Mouse (Mus musculus) intestine, postnatal 0 days (tissue): ENCODE results near the gene Wscd1. TPM values are rescaled to one million over a fixed set of nuclear protein-coding genes. Genes with fewer than 3 reads are reported as not detected.

Experiments
- ATAC-seq: fragments of 200-750 bp; cut with Nextera tagmentation; 2 replicates; pipeline ENCODE4 v1.8.0; 2017; ENCODE audit warnings: mild to moderate bottlenecking, moderate TSS enrichment, moderate library complexity
- H3K27ac ChIP-seq: fragments of 300-500 bp; sonication (generic); 2 replicates; pipeline ENCODE4 v1.5.1; 2014; ENCODE audit warnings: mild to moderate bottlenecking, low read depth, low read length, moderate library complexity
- H3K27me3 ChIP-seq: fragments of 300-500 bp; sonication (generic); replicated peaks from 2 replicates; pipeline ENCODE4 v1.6.1; 2014; ENCODE audit warnings: low read length, mixed read lengths; ENCODE audit not compliant: control insufficient read depth, insufficient read depth
- H3K36me3 ChIP-seq: fragments of 300-500 bp; sonication (generic); 2 replicates; pipeline ENCODE4 v1.6.1; 2014; ENCODE audit warnings: mild to moderate bottlenecking, moderate library complexity; ENCODE audit not compliant: control insufficient read depth, insufficient read depth
- H3K4me1 ChIP-seq: fragments of 300-500 bp; sonication (generic); replicated peaks from 2 replicates; pipeline ENCODE4 v1.6.1; 2014; ENCODE audit warnings: antibody characterized with exemption, low read length, mixed read lengths; ENCODE audit not compliant: control insufficient read depth, insufficient read depth
- H3K4me2 ChIP-seq: fragments of 300-500 bp; sonication (generic); replicated peaks from 2 replicates; pipeline ENCODE4 v1.6.1; 2014; ENCODE audit warnings: low read depth, mild to moderate bottlenecking, moderate library complexity
- H3K4me3 ChIP-seq: fragments of 300-500 bp; sonication (generic); 2 replicates; pipeline ENCODE4 v1.5.1; 2014; ENCODE audit warnings: low read depth, low read length
- H3K9ac ChIP-seq: fragments of 300-500 bp; sonication (generic); 2 replicates; pipeline ENCODE4 v1.6.1; 2014; ENCODE audit warnings: mild to moderate bottlenecking, low read depth, low read length
- H3K9me3 ChIP-seq: fragments of 300-500 bp; sonication (generic); 2 replicates; pipeline ENCODE4 v1.6.1; 2016; ENCODE audit warnings: mixed run types; ENCODE audit not compliant: control insufficient read depth
- CTCF ChIP-seq: sonication (generic); IDR thresholded peaks from 2 replicates; pipeline ENCODE4 v1.5.1; 2016; ENCODE audit warnings: low read depth, mild to moderate bottlenecking, control low read depth, antibody characterized with exemption, moderate library complexity
- WGBS: fragments of 180-500 bp; shearing (Covaris S2); extraction: QIAGEN DNeasy Blood & Tissue Kit; methylation state at CpG from one replicate; pipeline ENCODE4 v1.1.7; 2014; 5-methylcytosine and 5-hydroxymethylcytosine counted together
- polyA plus RNA-seq: library from polyadenylated mRNA; unstranded; fragments of >200 nt; fragmentation: Nextera tagmentation; extraction: Ambion mirVana; gene quantifications from 2 replicates; pipeline ENCODE4 v1.2.1, GENCODE M21; 2015

Wscd1 gene
- polyA plus RNA-seq, 1 experiment from 2014 or later: 1.6 TPM

DNA sequence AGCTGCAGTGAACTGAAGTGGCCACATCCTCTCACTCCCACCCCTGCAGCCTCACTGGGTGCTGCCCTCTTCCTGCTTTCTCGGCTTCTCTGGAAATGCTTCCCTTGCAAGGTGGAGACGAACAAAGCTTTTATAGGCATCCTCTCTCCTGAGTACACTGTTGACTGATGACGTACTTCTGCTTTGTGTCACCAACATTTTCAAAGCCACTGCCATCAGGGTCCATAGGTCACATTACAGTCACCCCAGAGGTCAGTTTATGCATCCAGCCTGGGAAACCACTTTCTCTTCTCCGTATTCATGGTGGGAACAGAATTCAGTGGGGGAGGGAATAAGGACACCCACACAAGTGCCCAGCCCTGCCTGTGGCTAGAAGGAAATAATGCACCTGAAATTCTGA is 23.1 kb downstream of the Wscd1 start:
- H3K9ac ChIP-seq: no peak overlapping the region
- no peak overlapping the region for H3K27ac ChIP-seq
- no peak overlapping the region for H3K4me3 ChIP-seq
- H3K36me3 ChIP-seq: no peaks in the 10 kb centered on the region
- 10% methylated on average over 4 of the region's 4 CpGs for WGBS
- H3K4me2 ChIP-seq: no peak overlapping the region
- H3K27me3 ChIP-seq: no peaks in the 10 kb centered on the region
- no peak for TF ChIP-seq CTCF
- H3K4me1 ChIP-seq: no peaks in the 10 kb centered on the region
- no peaks in the 10 kb centered on the region for H3K9me3 ChIP-seq
- no peak for ATAC-seq

DNA sequence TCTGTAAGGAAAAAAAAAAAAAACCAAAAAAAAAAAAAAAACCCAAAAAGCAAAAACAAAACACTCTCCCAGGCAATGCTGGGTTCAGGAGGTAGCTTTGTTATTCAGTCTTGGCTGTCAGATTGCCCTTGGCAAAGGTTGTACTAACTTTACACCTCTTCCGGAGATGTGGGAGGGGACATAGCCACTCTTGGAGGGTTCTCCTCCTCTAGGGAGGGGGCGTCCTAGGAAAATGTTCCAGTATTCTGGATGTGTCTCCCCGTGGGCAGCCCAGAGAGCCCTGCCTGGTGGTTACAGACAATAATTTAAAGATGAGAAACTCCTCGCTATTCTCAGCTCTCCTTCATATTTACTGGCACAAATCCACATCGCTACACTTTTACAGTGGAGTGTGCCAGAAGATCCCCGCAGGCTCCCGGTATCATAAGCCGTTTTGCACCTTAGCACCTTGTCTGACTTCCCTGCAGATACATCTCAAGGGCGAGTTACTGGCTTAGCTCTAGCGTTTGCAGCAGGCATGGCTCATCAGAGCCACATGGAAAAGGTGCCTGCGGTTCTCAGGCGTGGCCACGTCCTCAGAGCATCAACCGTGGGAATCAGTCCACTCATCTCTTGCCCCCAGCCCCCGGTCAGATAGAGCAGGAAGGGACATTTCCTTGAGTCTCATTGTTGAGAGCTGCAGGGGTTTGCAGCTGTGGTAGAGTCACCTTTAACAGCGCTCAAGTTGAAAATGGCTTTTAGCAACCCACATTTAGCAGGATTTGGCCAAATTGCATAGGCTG is 24.5 kb downstream of the Wscd1 start:
- no peak for ATAC-seq
- no peaks in the 10 kb centered on the region for H3K36me3 ChIP-seq
- no peak overlapping the region for H3K9ac ChIP-seq
- H3K4me3 ChIP-seq: no peak overlapping the region
- H3K27me3 ChIP-seq: no peaks in the 10 kb centered on the region
- H3K4me2 ChIP-seq: no peak overlapping the region
- no peak overlapping the region; the same call in 1 of the 2 replicates for H3K27ac ChIP-seq
- TF ChIP-seq CTCF: no peak
- no peaks in the 10 kb centered on the region for H3K9me3 ChIP-seq
- 30% methylated on average over 16 of the region's 16 CpGs for WGBS
- H3K4me1 ChIP-seq: no peaks in the 10 kb centered on the region

DNA sequence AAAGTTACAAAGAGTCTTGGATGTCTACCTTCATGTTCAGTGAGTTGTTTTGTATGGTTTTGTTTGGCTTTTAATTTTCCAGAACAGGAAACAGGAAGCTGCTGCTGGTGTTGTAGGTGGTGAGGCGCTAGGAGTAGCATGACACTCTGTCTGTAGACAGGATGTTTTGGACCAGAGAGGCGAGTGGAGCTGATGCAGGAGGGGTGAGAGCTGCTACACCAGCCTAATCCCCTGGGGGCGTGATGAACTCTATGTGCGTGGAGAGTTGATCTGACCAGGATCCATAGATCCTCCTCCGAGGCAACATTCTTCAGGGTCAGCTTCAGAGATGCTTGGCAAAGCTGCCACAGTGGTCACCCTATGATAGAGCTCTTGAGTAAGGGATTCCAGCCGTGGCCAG is 25.3 kb downstream of the Wscd1 start:
- ATAC-seq: no peak
- H3K9ac ChIP-seq: no peak overlapping the region
- H3K27ac ChIP-seq: no peak overlapping the region
- no peaks in the 10 kb centered on the region for H3K9me3 ChIP-seq
- H3K4me2 ChIP-seq: no peak overlapping the region
- no peak for TF ChIP-seq CTCF
- H3K36me3 ChIP-seq: no peaks in the 10 kb centered on the region
- WGBS: 64% methylated on average over 6 of the region's 6 CpGs
- no peak overlapping the region for H3K4me3 ChIP-seq
- no peaks in the 10 kb centered on the region for H3K4me1 ChIP-seq
- no peaks in the 10 kb centered on the region for H3K27me3 ChIP-seq

DNA sequence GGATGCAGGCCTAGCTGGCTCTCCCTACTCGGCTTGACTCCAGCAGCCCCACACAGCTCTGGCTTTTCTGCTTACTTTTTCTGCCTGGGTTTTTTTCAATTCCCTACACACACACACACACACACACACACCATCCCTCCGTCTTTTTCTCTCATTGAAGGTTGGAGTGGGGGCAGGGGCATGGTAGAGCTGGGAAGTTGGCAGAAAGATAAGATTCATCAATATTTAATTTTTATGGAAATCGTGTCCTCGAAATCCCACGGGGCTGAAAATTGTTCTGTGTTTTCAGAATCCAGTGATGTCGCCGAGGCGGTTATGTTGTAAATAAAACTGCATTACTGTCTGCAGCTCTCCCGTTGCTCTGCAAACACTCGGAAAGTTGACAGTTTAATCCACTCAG is 29.9 kb downstream of the Wscd1 start:
- ATAC-seq: no peak
- H3K9me3 ChIP-seq: no peaks in the 10 kb centered on the region
- H3K9ac ChIP-seq: no peak overlapping the region
- no peaks in the 10 kb centered on the region for H3K27me3 ChIP-seq
- H3K27ac ChIP-seq: no peak overlapping the region
- no peaks in the 10 kb centered on the region for H3K4me1 ChIP-seq
- no peak overlapping the region for H3K4me3 ChIP-seq
- WGBS: 59% methylated on average over 10 of the region's 10 CpGs
- TF ChIP-seq CTCF: no peak
- H3K4me2 ChIP-seq: no peak overlapping the region
- no peaks in the 10 kb centered on the region for H3K36me3 ChIP-seq

DNA sequence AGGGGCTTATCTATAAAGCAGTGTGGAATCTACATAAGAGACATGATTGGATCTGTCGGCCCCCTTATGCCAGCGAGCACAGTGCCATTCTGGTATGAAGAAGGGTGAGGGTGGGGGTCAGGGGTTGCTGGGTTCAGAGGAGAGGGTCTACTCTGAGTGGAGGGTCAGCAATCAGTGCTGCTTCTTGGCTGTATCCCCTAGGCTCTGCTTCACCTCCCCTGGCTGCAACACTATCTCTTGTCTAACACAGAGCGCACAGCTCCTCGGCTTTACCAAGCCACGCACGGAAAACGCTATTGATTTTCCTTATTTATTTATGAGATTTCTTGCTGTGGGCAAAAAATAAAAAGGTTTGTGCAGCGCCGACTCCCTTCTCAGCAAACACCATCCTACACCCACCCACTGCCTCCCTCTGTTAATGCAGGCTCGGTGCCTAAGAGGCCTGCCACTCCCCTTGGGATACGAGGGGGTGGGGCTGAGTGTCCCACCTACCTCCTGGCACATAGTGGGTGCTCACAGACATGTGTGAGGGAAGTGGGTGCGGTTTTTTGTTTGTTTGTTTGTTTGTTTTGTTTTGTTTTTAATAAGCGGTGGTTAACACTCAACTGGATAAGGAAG is 32.1 kb downstream of the Wscd1 start:
- no peak for TF ChIP-seq CTCF
- 66% methylated on average over 13 of the region's 13 CpGs for WGBS
- Histone ChIP-seq H3K4me2 (no peak overlapping the region), H3K4me1 (no peaks in the 10 kb centered on the region), H3K9ac (no peak overlapping the region), H3K4me3 (no peak overlapping the region), H3K27ac (no peak overlapping the region), H3K36me3 (no peaks in the 10 kb centered on the region), H3K9me3 (no peaks in the 10 kb centered on the region), H3K27me3 (no peaks in the 10 kb centered on the region)
- no peak for ATAC-seq

GRCm38 (mm10) chr11:71785499-71785898 is 35.8 kb downstream of the Wscd1 start:
- ATAC-seq: no peak
- no peak for TF ChIP-seq CTCF
- Histone ChIP-seq H3K27me3 (no peaks in the 10 kb centered on the region), H3K27ac (no peak overlapping the region), H3K9ac (no peak overlapping the region), H3K4me3 (no peak overlapping the region), H3K36me3 (no peaks in the 10 kb centered on the region), H3K4me2 (no peak overlapping the region), H3K4me1 (no peaks in the 10 kb centered on the region), H3K9me3 (no peaks in the 10 kb centered on the region)
- 78% methylated on average over 4 of the region's 4 CpGs for whole genome bisulfite sequencing
